Mouse (Mus musculus): ENCODE data around the gene Tle4.

DNA sequence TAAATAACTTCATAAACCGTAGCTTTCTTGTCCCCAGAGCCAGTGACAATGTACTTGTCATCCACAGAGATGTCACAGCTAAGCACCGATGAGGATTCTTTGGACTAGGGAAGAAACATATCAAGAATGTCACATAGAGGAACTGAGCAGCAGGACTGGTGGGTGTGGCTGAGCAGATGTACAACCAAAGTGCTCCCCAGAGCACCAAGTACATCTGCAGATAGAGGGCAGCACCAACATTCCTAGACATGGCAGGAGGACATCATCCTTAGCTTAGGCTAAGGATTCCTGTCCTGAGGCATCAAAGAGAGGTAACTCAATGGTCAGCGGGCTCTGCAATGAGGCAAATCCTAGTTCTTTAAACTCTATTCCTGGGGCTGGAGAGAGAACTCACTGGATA lies 148.1 kb downstream of the Tle4 start:
- TF ChIP-seq POLR2A (IDR thresholded peaks at IDR 0.05; ENCODE audit: low read depth, low read length) (no peak), CTCF (conservative IDR thresholded peaks at IDR 0.05; ENCODE audit: insufficient read depth, insufficient read length, low read depth, low read length) (peak; percentile 62)

Measured in kidney, adult 2 months (tissue).